Mouse (Mus musculus) forebrain, postnatal 0 days (tissue): Measurements from ENCODE around the gene Fndc5. TPM values are rescaled to one million over a fixed set of nuclear protein-coding genes. Genes with fewer than 3 reads are reported as not detected.

Source experiments
- ATAC-seq: fragments of 200-750 bp; cut with Nextera tagmentation; 2 replicates; pipeline ENCODE4 v1.8.0; 2017; ENCODE audit warnings: mild to moderate bottlenecking, moderate library complexity
- DNase-seq: peaks from one replicate; pipeline ENCODE4 v3.0.0-alpha.2; 2015
- H3K27ac ChIP-seq: fragments of 300-500 bp; sonication (generic); 2 replicates; pipeline ENCODE4 v1.5.1; 2014; ENCODE audit warnings: low read depth, mild to moderate bottlenecking, antibody characterized with exemption, low read length, moderate library complexity, mixed read lengths
- H3K27me3 ChIP-seq: fragments of 300-500 bp; sonication (generic); 2 replicates; pipeline ENCODE4 v1.6.1; 2014; ENCODE audit warnings: mild to moderate bottlenecking, low read length, mixed read lengths; ENCODE audit not compliant: insufficient read depth
- H3K36me3 ChIP-seq: fragments of 300-500 bp; sonication (generic); 2 replicates; pipeline ENCODE4 v1.6.1; 2014; ENCODE audit warnings: mild to moderate bottlenecking, moderate library complexity; ENCODE audit not compliant: insufficient read depth
- H3K4me1 ChIP-seq: fragments of 300-500 bp; sonication (generic); 2 replicates; pipeline ENCODE4 v1.6.1; 2014; ENCODE audit warnings: antibody characterized with exemption; ENCODE audit not compliant: insufficient read depth
- H3K4me2 ChIP-seq: fragments of 300-500 bp; sonication (generic); 2 replicates; pipeline ENCODE4 v1.6.1; 2014; ENCODE audit warnings: low read depth, mild to moderate bottlenecking, moderate library complexity
- H3K4me3 ChIP-seq: fragments of 300-500 bp; sonication (generic); 2 replicates; pipeline ENCODE4 v1.5.1; 2014; ENCODE audit warnings: low read depth, low read length, mixed read lengths
- H3K9ac ChIP-seq: fragments of 300-500 bp; sonication (generic); 2 replicates; pipeline ENCODE4 v1.6.1; 2014; ENCODE audit warnings: mild to moderate bottlenecking
- H3K9me3 ChIP-seq: fragments of 300-500 bp; sonication (generic); 2 replicates; pipeline ENCODE4 v1.6.1; 2016; ENCODE audit warnings: low read length
- CTCF ChIP-seq: sonication (generic); IDR thresholded peaks from 2 replicates; pipeline ENCODE4 v1.5.1; 2016; ENCODE audit warnings: antibody characterized with exemption, control low read depth, low read depth
- WGBS: fragments of 180-500 bp; shearing (Covaris S2); extraction: QIAGEN DNeasy Blood & Tissue Kit; methylation state at CpG from one replicate; pipeline ENCODE4 v1.1.7; 2014; 5-methylcytosine and 5-hydroxymethylcytosine counted together
- polyA plus RNA-seq: library from polyadenylated mRNA; unstranded; fragments of >200 nt; fragmentation: Nextera tagmentation; extraction: Ambion mirVana; gene quantifications from 2 replicates; pipeline ENCODE4 v1.2.1, GENCODE M21; 2015
- total RNA-seq: library from RNA; depleted of rRNA; stranded (reverse); fragments of >200 nt; gene quantifications from 2 replicates; pipeline ENCODE4 v1.2.3, GENCODE M21; 2014; rRNA removed

The Fndc5 gene
- 10.3 and 11.6 TPM in 2 replicates for total RNA-seq
- polyA plus RNA-seq, result 5.8 and 8.3 TPM in 2 replicates

DNA sequence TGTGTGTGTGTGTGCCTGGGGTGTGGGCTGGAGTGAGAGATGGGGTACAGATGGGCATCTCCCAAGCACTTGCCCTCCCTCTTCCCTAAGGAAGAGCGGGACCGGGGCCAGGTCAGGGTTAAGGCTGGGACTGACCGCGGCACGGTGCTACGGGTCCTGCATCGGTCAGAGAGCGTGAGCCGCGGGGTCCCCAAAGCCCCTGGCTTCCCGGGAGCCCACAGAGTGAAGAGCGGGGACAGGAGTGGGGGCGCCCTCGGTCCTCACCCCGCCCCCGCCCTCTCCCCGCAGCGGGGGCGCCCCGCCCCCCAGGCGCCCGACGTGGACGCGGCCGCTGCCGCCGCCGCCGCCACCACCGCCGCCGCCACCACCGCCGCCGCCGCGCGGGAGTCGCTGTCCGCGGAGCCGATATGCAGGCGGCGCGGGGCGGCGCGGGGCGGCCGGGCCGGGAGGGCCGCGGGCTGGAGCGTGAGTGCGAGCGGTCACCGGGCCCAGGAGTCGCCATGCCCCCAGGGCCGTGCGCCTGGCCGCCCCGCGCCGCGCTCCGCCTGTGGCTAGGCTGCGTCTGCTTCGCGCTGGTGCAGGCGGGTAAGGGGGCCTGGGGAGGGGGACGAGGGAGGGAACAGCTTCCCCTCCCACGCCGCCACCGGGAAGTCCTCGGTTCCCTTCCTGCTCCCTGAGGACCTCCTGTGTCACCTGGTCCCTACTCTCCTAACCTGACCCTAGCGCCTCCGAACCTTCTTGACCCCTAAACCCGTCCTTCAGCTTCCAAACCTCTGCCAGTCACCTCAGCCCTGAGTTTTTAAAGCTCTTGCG, at the start of gene Fndc5:
Gene Fndc5, plus strand, starts transcription at position 421 of the 813 bp plus-strand sequence.
- H3K9ac ChIP-seq, result peak within 1 kb of the TSS; percentile 65
- 1% methylated on average over 38 of the region's 80 CpGs for WGBS
- no peaks in the 10 kb centered on the region for H3K9me3 ChIP-seq
- no peaks in the 10 kb centered on the region for H3K36me3 ChIP-seq
- peak; percentile 42; the same call in 1 of the 2 replicates for ATAC-seq
- peak within 1 kb of the TSS; percentile 95 for H3K4me2 ChIP-seq
- TF ChIP-seq CTCF, result no peak
- H3K4me1 ChIP-seq, result peaks cover 4% of the 10 kb centered on the region; the same call in 1 of the 2 replicates
- DNase-seq, result no peak
- 0 out of 2 replicates have a peak, but pooled peaks cover 3% of the 10 kb centered on the region for H3K27me3 ChIP-seq
- H3K27ac ChIP-seq, result no peak within 1 kb of the TSS
- H3K4me3 ChIP-seq, result peak within 1 kb of the TSS; percentile 64

DNA sequence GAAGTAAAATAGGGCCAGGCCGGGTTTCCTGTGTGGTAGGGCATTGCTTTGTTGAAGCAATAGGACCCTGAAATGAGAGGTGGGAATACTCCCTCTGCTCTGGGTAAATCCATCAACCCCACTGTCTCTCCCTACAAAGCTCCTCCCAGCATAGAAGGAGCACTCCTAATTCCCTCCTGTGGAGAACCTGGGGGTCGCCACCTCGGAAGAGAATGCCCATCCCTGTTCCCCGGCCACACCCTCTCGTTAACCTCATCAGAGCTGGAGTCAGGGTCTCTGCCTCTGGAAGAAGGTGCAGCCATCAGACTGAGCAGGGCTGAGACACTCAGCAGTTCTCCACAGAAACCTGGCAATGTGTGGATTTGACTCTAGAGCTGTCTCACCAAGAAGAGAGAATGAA, 48.9 kb upstream of the Fndc5 start:
- H3K9ac ChIP-seq, result no peak overlapping the region
- H3K36me3 ChIP-seq, result peaks cover 16% of the 10 kb centered on the region
- no peaks in the 10 kb centered on the region for H3K4me1 ChIP-seq
- H3K9me3 ChIP-seq, result no peaks in the 10 kb centered on the region
- TF ChIP-seq CTCF, result no peak
- H3K4me3 ChIP-seq, result no peak overlapping the region
- H3K27me3 ChIP-seq, result no peaks in the 10 kb centered on the region
- WGBS, result 49% methylated on average over 5 of the region's 5 CpGs
- no peak for ATAC-seq
- DNase-seq, result no peak
- H3K4me2 ChIP-seq, result no peak overlapping the region
- H3K27ac ChIP-seq, result no peak overlapping the region

- no peaks in the 10 kb centered on the region for H3K27me3 ChIP-seq
- no peaks in the 10 kb centered on the region for H3K9me3 ChIP-seq
- WGBS, result 26% methylated on average over 15 of the region's 15 CpGs
- no peak overlapping the region for H3K4me2 ChIP-seq
- H3K9ac ChIP-seq, result no peak overlapping the region
- H3K27ac ChIP-seq, result no peak overlapping the region
- DNase-seq (no peak), ATAC-seq (no peak)
- no peak for TF ChIP-seq CTCF
- no peaks in the 10 kb centered on the region for H3K36me3 ChIP-seq
- no peak overlapping the region for H3K4me3 ChIP-seq
- H3K4me1 ChIP-seq, result no peaks in the 10 kb centered on the region
These were observed 41.5 kb upstream of the Fndc5 start for GRCm38 (mm10) chr4:129095276-129095675.

DNA sequence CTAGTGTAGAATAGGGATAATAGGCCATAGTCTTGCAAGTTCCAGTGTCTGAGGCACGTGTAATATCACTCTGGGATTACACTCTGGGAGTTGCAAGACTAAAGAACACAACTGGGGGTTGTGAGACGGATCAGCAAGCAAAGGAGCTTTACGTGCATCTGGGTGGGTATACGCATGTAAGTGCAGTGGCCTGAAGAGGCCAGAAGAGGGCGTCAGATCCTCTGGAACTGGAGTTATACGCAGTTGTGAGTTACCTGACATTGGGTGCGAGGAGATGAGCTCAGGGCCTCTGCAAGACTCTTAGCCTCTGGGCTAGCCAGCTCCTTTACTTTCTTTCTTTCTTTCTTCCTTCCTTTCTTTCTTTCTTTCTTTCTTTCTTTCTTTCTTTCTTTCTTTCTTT, 39.8 kb upstream of the Fndc5 start:
- DNase-seq, result no peak
- Histone ChIP-seq H3K27ac (no peak overlapping the region), H3K9ac (no peak overlapping the region), H3K9me3 (no peaks in the 10 kb centered on the region), H3K36me3 (no peaks in the 10 kb centered on the region), H3K4me1 (no peaks in the 10 kb centered on the region), H3K4me2 (no peak overlapping the region), H3K27me3 (no peaks in the 10 kb centered on the region), H3K4me3 (no peak overlapping the region)
- no peak; the same call in 1 of the 2 replicates for TF ChIP-seq CTCF
- ATAC-seq, result no peak
- WGBS, result 76% methylated on average over 7 of the region's 7 CpGs

DNA sequence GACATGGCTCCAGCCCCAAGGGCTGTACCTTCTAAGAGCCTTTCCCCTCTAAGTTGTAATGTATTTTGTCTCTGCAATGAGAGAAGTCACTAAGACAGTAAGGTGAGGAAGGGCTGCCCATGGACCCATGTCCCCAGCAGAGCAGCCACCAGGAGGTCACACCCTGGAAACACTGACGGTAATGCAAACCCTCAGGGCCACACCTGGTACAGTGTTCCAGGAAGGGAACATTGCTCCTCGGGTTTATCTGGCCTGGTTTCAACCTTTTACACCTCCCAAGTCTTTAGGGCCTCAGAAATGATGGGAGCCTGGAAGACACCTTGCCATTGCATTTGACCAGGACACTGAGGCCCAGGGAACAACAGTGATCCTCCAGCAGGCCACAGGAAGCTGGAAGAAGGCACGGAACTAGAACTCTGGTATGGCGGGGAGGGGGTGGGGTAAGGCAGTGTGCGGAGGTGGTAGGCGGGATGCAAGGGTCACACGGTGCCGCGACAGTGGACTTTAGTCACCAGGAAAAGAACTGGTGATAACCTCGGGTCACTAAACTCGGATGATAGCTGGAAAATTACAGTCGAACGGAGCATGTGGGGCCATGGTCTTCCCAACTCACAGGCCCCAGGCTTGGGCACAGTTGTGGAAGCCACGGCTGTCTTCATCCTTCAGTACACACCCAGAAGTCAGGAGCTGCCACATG, 34.5 kb upstream of the Fndc5 start:
- DNase-seq, result no peak
- H3K4me2 ChIP-seq, result no peak overlapping the region
- TF ChIP-seq CTCF, result no peak
- WGBS, result 87% methylated on average over 14 of the region's 14 CpGs
- ATAC-seq, result no peak
- peaks cover 13% of the 10 kb centered on the region; the same call in 1 of the 2 replicates for H3K27me3 ChIP-seq
- H3K9ac ChIP-seq, result no peak overlapping the region
- H3K36me3 ChIP-seq, result no peaks in the 10 kb centered on the region
- no peak overlapping the region for H3K4me3 ChIP-seq
- H3K9me3 ChIP-seq, result no peaks in the 10 kb centered on the region
- H3K4me1 ChIP-seq, result no peaks in the 10 kb centered on the region
- no peak overlapping the region for H3K27ac ChIP-seq

- H3K36me3 ChIP-seq, result no peaks in the 10 kb centered on the region
- H3K9ac ChIP-seq, result no peak within 1 kb of the TSS
- H3K9me3 ChIP-seq, result no peaks in the 10 kb centered on the region
- TF ChIP-seq CTCF, result no peak
- WGBS, result 2% methylated on average over 40 of the region's 40 CpGs
- no peaks in the 10 kb centered on the region for H3K4me1 ChIP-seq
- 0 out of 2 replicates have a peak within 1 kb of the TSS, but pooled peaks have one; percentile 16 for H3K4me3 ChIP-seq
- ATAC-seq, result no peak
- H3K27me3 ChIP-seq, result peaks cover 13% of the 10 kb centered on the region; the same call in 1 of the 2 replicates
- DNase-seq, result no peak
- H3K27ac ChIP-seq, result no peak within 1 kb of the TSS
- peak within 1 kb of the TSS; percentile 38 for H3K4me2 ChIP-seq
These were observed 31.4 kb upstream of the Fndc5 start, which contains the start of gene Tmem54 for GRCm38 (mm10) chr4:129105356-129105755. TSS of gene Tmem54 (plus strand) at chr4:129105548.

DNA sequence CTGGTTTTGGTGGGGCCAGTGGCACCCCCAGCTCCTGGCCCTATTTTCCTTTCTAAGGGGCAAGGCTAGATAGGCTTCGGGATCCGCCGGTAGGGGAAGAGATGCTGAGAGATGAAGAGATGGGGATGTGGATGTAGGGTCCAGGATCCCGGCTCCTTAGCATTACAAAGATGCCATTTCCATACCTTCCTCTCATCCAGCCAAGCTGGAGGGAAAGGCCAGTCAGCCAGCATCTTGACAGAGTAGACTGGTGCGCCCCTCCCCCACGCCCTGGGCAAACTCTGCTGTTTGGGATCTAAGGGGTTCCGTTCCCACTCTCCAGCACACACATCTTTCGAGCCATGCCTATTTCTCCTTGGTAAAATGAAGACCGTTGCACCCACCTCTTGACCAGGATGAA, 30.7 kb upstream of the Fndc5 start:
- Histone ChIP-seq H3K27me3 (peaks cover 13% of the 10 kb centered on the region; the same call in 1 of the 2 replicates), H3K4me3 (no peak overlapping the region), H3K4me2 (no peak overlapping the region), H3K9ac (no peak overlapping the region), H3K4me1 (no peaks in the 10 kb centered on the region), H3K27ac (no peak overlapping the region), H3K9me3 (no peaks in the 10 kb centered on the region), H3K36me3 (no peaks in the 10 kb centered on the region)
- no peak for DNase-seq
- TF ChIP-seq CTCF, result no peak
- no peak for ATAC-seq
- 22% methylated on average over 9 of the region's 9 CpGs for WGBS
